Mouse (Mus musculus) erythroblast, embryonic 14.5 days (primary cell): ENCODE results near the gene Eps15.

Experiments
- GATA1 ChIP-seq: IDR thresholded peaks from 2 replicates; pipeline ENCODE4 v1.6.1; 2012; ENCODE audit warnings: low read length, inconsistent platforms, mixed read lengths
- TAL1 ChIP-seq: IDR thresholded peaks from 3 replicates; pipeline ENCODE4 v1.6.1; 2012; ENCODE audit warnings: low read length, inconsistent platforms, mixed read lengths

DNA sequence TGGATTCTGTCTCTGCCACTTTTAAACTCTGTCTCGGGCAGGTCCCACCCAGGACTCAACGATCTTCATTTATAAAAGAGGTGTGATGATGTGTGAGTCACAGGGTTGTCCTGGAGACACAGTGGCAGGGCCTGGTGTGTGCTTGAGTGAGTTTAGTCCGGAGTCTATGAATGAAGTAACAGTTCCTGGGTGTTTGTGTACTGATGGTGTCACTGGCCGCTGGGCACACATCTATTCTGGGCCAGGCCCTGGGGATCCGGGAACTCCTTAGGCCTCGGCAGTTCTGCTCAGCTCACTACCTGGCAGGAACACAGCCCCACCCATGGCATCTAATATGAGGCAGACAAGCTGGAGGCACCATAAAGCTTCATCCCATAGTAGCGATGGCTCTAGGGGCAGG is 141.5 kb downstream of the Eps15 start:
- TF ChIP-seq GATA1 = no peak
- TF ChIP-seq TAL1 = no peak
